Mouse (Mus musculus): ENCODE data around the gene Endod1.

DNA sequence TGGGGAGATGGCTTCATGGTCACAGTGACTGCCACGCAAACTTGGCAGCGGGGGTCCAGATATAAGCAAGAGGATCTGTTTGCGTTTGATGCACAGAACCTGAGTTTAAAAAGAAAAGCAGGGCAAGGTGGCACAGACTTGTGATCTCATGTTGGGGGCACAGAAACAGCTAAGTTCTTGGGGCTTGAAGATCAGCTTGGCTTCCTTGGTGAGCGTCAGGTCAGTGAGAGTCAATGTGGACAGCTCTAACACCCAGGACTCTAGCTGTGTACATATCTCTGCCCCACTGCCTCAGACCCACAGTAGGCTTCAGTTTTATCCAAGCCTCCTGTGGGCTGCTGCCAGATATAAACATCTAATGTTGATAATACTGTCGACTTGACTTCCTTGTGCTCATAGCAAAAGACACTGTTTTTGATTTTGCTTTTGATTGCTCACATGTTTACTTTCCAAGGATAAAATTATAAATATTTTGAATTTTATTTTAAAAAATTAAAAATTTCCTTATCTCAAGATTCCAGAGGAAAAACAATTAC, 1.0 kb upstream of the Endod1 start:
- no peak for TF ChIP-seq CTCF (IDR thresholded peaks at IDR 0.05; ENCODE audit: borderline replicate concordance, insufficient read depth, low read depth, low read length)
- no peak for TF ChIP-seq POLR2A (IDR thresholded peaks at IDR 0.05; ENCODE audit: borderline replicate concordance, insufficient read depth, low read length)
